Mouse (Mus musculus) MEL (cell line): ENCODE data around the gene Clec4f.

Experiments
- BHLHE40 ChIP-seq: IDR thresholded peaks from 2 replicates; pipeline ENCODE4 v1.6.1; 2012; ENCODE audit warnings: low read depth, mild to moderate bottlenecking, inconsistent platforms, low read length, improper control_type of control experiment, borderline replicate concordance
- CHD2 ChIP-seq: IDR thresholded peaks from 2 replicates; pipeline ENCODE4 v1.6.1; 2011; ENCODE audit warnings: low read length, improper control_type of control experiment
- CTCF ChIP-seq, 3 experiments: IDR thresholded peaks in 2 of 3; conservative IDR thresholded peaks in 1 of 3; 2 replicates each; pipeline ENCODE4 v1.5.1; 2011 to 2012; ENCODE audit warnings: low read length in 3 of 3, low read depth in 2 of 3, mild to moderate bottlenecking in 2 of 3, improper control_type of control experiment in 1 of 3, inconsistent platforms in 1 of 3, mixed read lengths in 1 of 3, moderate library complexity in 1 of 3; ENCODE audit not compliant: control insufficient read depth in 1 of 3, insufficient read depth in 1 of 3, poor library complexity in 1 of 3, severe bottlenecking in 1 of 3
- EP300 ChIP-seq, 2 experiments: IDR thresholded peaks; 2 replicates each; pipeline ENCODE4 v1.6.1; 2011; ENCODE audit warnings: improper control_type of control experiment in 2 of 2, low read length in 2 of 2, low read depth in 1 of 2, mild to moderate bottlenecking in 1 of 2
- GABPA ChIP-seq: IDR thresholded peaks from 2 replicates; pipeline ENCODE4 v1.6.1; 2012; ENCODE audit warnings: low read depth, mild to moderate bottlenecking, inconsistent platforms, low read length, improper control_type of control experiment, moderate library complexity
- GATA1 ChIP-seq: IDR thresholded peaks from 2 replicates; pipeline ENCODE4 v1.6.1; 2011; ENCODE audit warnings: low read depth, low read length, improper control_type of control experiment
- HCFC1 ChIP-seq: IDR thresholded peaks from 2 replicates; pipeline ENCODE4 v1.6.1; 2012; ENCODE audit warnings: low read depth, mild to moderate bottlenecking, inconsistent platforms, low read length, improper control_type of control experiment, moderate library complexity
- KAT2A ChIP-seq: conservative IDR thresholded peaks from 2 replicates; pipeline ENCODE4 v1.6.1; 2012; ENCODE audit warnings: low read depth, low read length, improper control_type of control experiment, inconsistent platforms
- NRF1 ChIP-seq: IDR thresholded peaks from 2 replicates; pipeline ENCODE4 v1.6.1; 2014; ENCODE audit warnings: low read depth, mild to moderate bottlenecking, inconsistent platforms, low read length, improper control_type of control experiment, moderate library complexity; ENCODE audit not compliant: poor library complexity, insufficient read depth, severe bottlenecking
- POLR2A ChIP-seq, 2 experiments: IDR thresholded peaks; 2 replicates each; pipeline ENCODE4 v1.6.1; 2011 to 2012; ENCODE audit warnings: low read length in 2 of 2, mild to moderate bottlenecking in 2 of 2, control low read depth in 1 of 2, improper control_type of control experiment in 1 of 2, low read depth in 1 of 2, moderate library complexity in 1 of 2; ENCODE audit not compliant: control insufficient read depth in 1 of 2, insufficient read depth in 1 of 2, poor library complexity in 1 of 2
- POLR2AphosphoS2 ChIP-seq: IDR thresholded peaks from 2 replicates; pipeline ENCODE4 v1.6.1; 2011; ENCODE audit warnings: low read length, improper control_type of control experiment
- TCF12 ChIP-seq: IDR thresholded peaks from 2 replicates; pipeline ENCODE4 v1.6.1; 2014; ENCODE audit warnings: low read depth, mild to moderate bottlenecking, inconsistent platforms, low read length, improper control_type of control experiment, moderate library complexity

- no peak for TF ChIP-seq POLR2A (IDR thresholded peaks at IDR 0.05; ENCODE audit: control insufficient read depth in 1 of 2, insufficient read depth in 1 of 2, low read depth in 1 of 2, low read length in 2 of 2, poor library complexity in 1 of 2)
- TF ChIP-seq NRF1 = no peak
- no peak for TF ChIP-seq HCFC1
- no peak for TF ChIP-seq CTCF (IDR thresholded peaks at IDR 0.05 in 2 of 3, conservative IDR thresholded peaks at IDR 0.05 in 1 of 3; ENCODE audit: control insufficient read depth in 1 of 3, insufficient read depth in 1 of 3, low read depth in 2 of 3, low read length in 3 of 3, poor library complexity in 1 of 3, severe bottlenecking in 1 of 3)
- TF ChIP-seq GABPA = no peak
- no peak for TF ChIP-seq TCF12
- TF ChIP-seq KAT2A = no peak
- TF ChIP-seq POLR2AphosphoS2 = no peak
- no peak for TF ChIP-seq CHD2
- no peak for TF ChIP-seq GATA1
- no peak for TF ChIP-seq EP300 (IDR thresholded peaks at IDR 0.05; ENCODE audit: low read depth in 1 of 2, low read length in 2 of 2)
- TF ChIP-seq BHLHE40 = no peak
These were observed 34.9 kb upstream of the Clec4f start for GRCm38 (mm10) chr6:83690936-83691335.
